Mouse (Mus musculus) kidney, embryonic 16.5 days (tissue): Measurements from ENCODE around the gene Oxct2b. TPM values are rescaled to one million over a fixed set of nuclear protein-coding genes. Genes with fewer than 3 reads are reported as not detected.

Source experiments
- polyA plus RNA-seq: library from polyadenylated mRNA; unstranded; fragments of >200 nt; fragmentation: Nextera tagmentation; extraction: Ambion mirVana; gene quantifications from 2 replicates; pipeline ENCODE4 v1.2.1, GENCODE M21; 2015

The Oxct2b gene
- polyA plus RNA-seq, 1 experiment from 2014 or later: not detected

Other genes with a start within 250 kb of the Oxct2b start
- gene Cap1, start 230.2 kb upstream of the Oxct2b start, polyA plus RNA-seq: 79.7 and 90.2 TPM in 2 replicates
- gene Mfsd2a, start 155.1 kb upstream of the Oxct2b start, polyA plus RNA-seq: 3.1 and 3.4 TPM in 2 replicates
- 6.8 and 7.0 TPM in 2 replicates for gene Mycl, start 120.6 kb upstream of the Oxct2b start, polyA plus RNA-seq
- 18.1 and 21.5 TPM in 2 replicates for gene Trit1, start 99.7 kb upstream of the Oxct2b start, polyA plus RNA-seq
- gene Bmp8b, start 11.1 kb upstream of the Oxct2b start, polyA plus RNA-seq: 0.17 and 0.26 TPM in 2 replicates
- gene Ppie, start 23.7 kb downstream of the Oxct2b start, polyA plus RNA-seq: 112 TPM in 2 replicates
- 1.3 and 1.7 TPM in 2 replicates for gene Hpcal4, start 67.0 kb downstream of the Oxct2b start, polyA plus RNA-seq
- 0.25 and 0.28 TPM in 2 replicates for gene Nt5c1a, start 85.2 kb downstream of the Oxct2b start, polyA plus RNA-seq
- gene Heyl, start 117.3 kb downstream of the Oxct2b start, polyA plus RNA-seq: 48.8 and 50.7 TPM in 2 replicates
- gene Pabpc4, start 146.1 kb downstream of the Oxct2b start, polyA plus RNA-seq: 45.0 and 47.7 TPM in 2 replicates
- gene Oxct2a, start 207.4 kb downstream of the Oxct2b start, polyA plus RNA-seq: 0.16 TPM in 1 of 2 replicates, not detected in the other
- 0.32 and 0.36 TPM in 2 replicates for gene Bmp8a, start 227.0 kb downstream of the Oxct2b start, polyA plus RNA-seq